In genomic region chr7:98836646-98837045, GRCm38 (mm10) we compare ENCODE assay signal across 8 mouse cellular contexts. TPM values are rescaled to one million over a fixed set of nuclear protein-coding genes. Genes with fewer than 3 reads are reported as not detected.
DNase-seq lines count a peak whose midpoint lies in the region; ATAC-seq and TF ChIP-seq lines count a peak whose summit lies in the region.

No protein-coding gene starts in this region.

- WGBS in bone marrow, adult 2 months = 1% methylated on average over 23 of the region's 23 CpGs
- 1% methylated on average over 23 of the region's 23 CpGs for WGBS in forebrain, embryonic 13.5 days
- WGBS in limb, embryonic 11.5 days = 2% methylated on average over 23 of the region's 23 CpGs
- under 1% methylated on average over 23 of the region's 23 CpGs for WGBS in midbrain, embryonic 10.5 days

- no peak for ATAC-seq in forebrain, embryonic 13.5 days
- no peak for ATAC-seq in limb, embryonic 11.5 days (ENCODE audit: insufficient number of reproducible peaks, low FRiP score, low TSS enrichment, low read depth)

- intact Hi-C loops in heart, postnatal 36 days (cut with DNase I) = loop anchor here (2.0 kb wide), 1 partner anchor 58 kb away; no protein-coding TSS in a partner anchor

- H3K9me3 ChIP-seq in forebrain, embryonic 13.5 days (replicated peaks) = no peaks in the 10 kb centered on the region
- no peaks in the 10 kb centered on the region for H3K9me3 ChIP-seq in limb, embryonic 11.5 days (ENCODE audit: control insufficient read depth, low read length)
- no peaks in the 10 kb centered on the region for H3K9me3 ChIP-seq in midbrain, embryonic 10.5 days (replicated peaks)

- DNase-seq in adrenal gland, adult (ENCODE audit: inconsistent age in 2 of 2, low spot score in 1 of 2) = peak; percentile 53 to 83
- DNase-seq in adrenal gland, adult 8-10 months = no peak
- DNase-seq in heart, postnatal 36 days = peak; percentile 84 to 86
- peak; percentile 82 for DNase-seq in limb, embryonic 11.5 days (ENCODE audit: low spot score)
- peak; percentile 68 for DNase-seq in midbrain, embryonic 10.5 days (ENCODE audit: low spot score)
- peak; percentile 47 to 57 for DNase-seq in spleen, postnatal 36 days (ENCODE audit: low spot score in 2 of 2)

- H3K4me1 ChIP-seq in bone marrow, adult 2 months (ENCODE audit: control insufficient read depth, insufficient read depth, low read length) = no peaks in the 10 kb centered on the region; the same call in 1 of the 2 replicates
- H3K4me1 ChIP-seq in forebrain, embryonic 13.5 days = peaks cover 52% of the 10 kb centered on the region
- H3K4me1 ChIP-seq in limb, embryonic 11.5 days (ENCODE audit: control insufficient read depth, insufficient read depth, low read length) = peaks cover 42% of the 10 kb centered on the region
- H3K4me1 ChIP-seq in midbrain, embryonic 10.5 days = peaks cover 61% of the 10 kb centered on the region

- H3K4me2 ChIP-seq in forebrain, embryonic 13.5 days = peak overlapping the region; percentile 97
- H3K4me2 ChIP-seq in limb, embryonic 11.5 days (ENCODE audit: low read depth, severe bottlenecking) = peak overlapping the region; percentile 87

- peaks cover 99% of the 10 kb centered on the region for H3K27me3 ChIP-seq in forebrain, embryonic 13.5 days
- H3K27me3 ChIP-seq in limb, embryonic 11.5 days (ENCODE audit: control insufficient read depth, insufficient read depth, low read length) = peaks cover 63% of the 10 kb centered on the region
- H3K27me3 ChIP-seq in midbrain, embryonic 10.5 days (ENCODE audit: low read depth, poor library complexity, severe bottlenecking) = peaks cover 100% of the 10 kb centered on the region

- TF ChIP-seq CTCF in bone marrow, adult 2 months (IDR thresholded peaks at IDR 0.05; ENCODE audit: control insufficient read depth, insufficient read depth, low read length) = peak; percentile 64

- TF ChIP-seq POLR2A in bone marrow, adult 2 months (IDR thresholded peaks at IDR 0.05; ENCODE audit: borderline replicate concordance, control insufficient read depth, low read depth, low read length) = no peak

- no peak overlapping the region for H3K27ac ChIP-seq in bone marrow, adult 2 months (ENCODE audit: control insufficient read depth, insufficient read depth, low read depth, low read length, poor library complexity)
- no peak overlapping the region for H3K27ac ChIP-seq in forebrain, embryonic 13.5 days
- H3K27ac ChIP-seq in limb, embryonic 11.5 days (replicated peaks; ENCODE audit: low read depth, low read length) = no peak overlapping the region
- no peak overlapping the region for H3K27ac ChIP-seq in midbrain, embryonic 10.5 days (replicated peaks)

- H3K36me3 ChIP-seq in forebrain, embryonic 13.5 days (ENCODE audit: poor library complexity, severe bottlenecking) = no peaks in the 10 kb centered on the region
- H3K36me3 ChIP-seq in limb, embryonic 11.5 days (ENCODE audit: control insufficient read depth, insufficient read depth, low read length) = no peaks in the 10 kb centered on the region
- H3K36me3 ChIP-seq in midbrain, embryonic 10.5 days = no peaks in the 10 kb centered on the region

- no peak overlapping the region for H3K4me3 ChIP-seq in bone marrow, adult 2 months (replicated peaks; ENCODE audit: control insufficient read depth, low read depth, low read length)
- peak overlapping the region; percentile 52 for H3K4me3 ChIP-seq in forebrain, embryonic 13.5 days
- H3K4me3 ChIP-seq in limb, embryonic 11.5 days (ENCODE audit: low read depth, low read length) = peak overlapping the region; percentile 53
- peak overlapping the region; percentile 67 for H3K4me3 ChIP-seq in midbrain, embryonic 10.5 days

- no peak overlapping the region for H3K9ac ChIP-seq in forebrain, embryonic 13.5 days
- peak overlapping the region; percentile 44 for H3K9ac ChIP-seq in limb, embryonic 11.5 days (ENCODE audit: low read length)

RNA-seq across cellular contexts. Expression of gene Wnt11, which starts 1.7 kb away (rescaled TPM):
- total RNA-seq in adrenal gland, adult 8-10 months (2022) = 1 to 10 TPM in 3 of 4 experiments, under 1 TPM in 1; 0.59 to 1.5 (median 1.2) TPM
- 1.5 TPM in 1 of 2 replicates, not detected in the other for polyA plus RNA-seq in bone marrow, adult 2 months (2011; ENCODE audit: insufficient read depth, insufficient read length, low replicate concordance, missing spikeins)
- polyA plus RNA-seq in forebrain, embryonic 13.5 days (2015; fragmentation: Nextera tagmentation; extraction: Ambion mirVana) = 0.19 and 0.23 TPM in 2 replicates
- 1 to 10 TPM; 5.1 to 9.2 TPM for total RNA-seq in heart, postnatal 36 days (2021)
- 21.3 and 22.2 TPM in 2 replicates for polyA plus RNA-seq in limb, embryonic 11.5 days (2014; fragmentation: Nextera tagmentation; extraction: Ambion mirVana)
- polyA plus RNA-seq in midbrain, embryonic 10.5 days (2016; fragmentation: Nextera tagmentation; extraction: Ambion mirVana) = 0.62 and 0.70 TPM in 2 replicates
